Mouse (Mus musculus) kidney, postnatal 0 days (tissue): ENCODE data around the gene Poc1a. TPM values are rescaled to one million over a fixed set of nuclear protein-coding genes. Genes with fewer than 3 reads are reported as not detected.

ENCODE experiments used
- ATAC-seq: fragments of 200-750 bp; cut with Nextera tagmentation; replicated peaks from 2 replicates; pipeline ENCODE4 v1.8.0; 2017; ENCODE audit warnings: low read depth, moderate number of reproducible peaks, moderate TSS enrichment, moderate library complexity; ENCODE audit not compliant: low FRiP score
- DNase-seq: peaks from one replicate; pipeline ENCODE4 v3.0.0-alpha.2; 2016; ENCODE audit warnings: low spot score
- H3K27ac ChIP-seq: fragments of 300-500 bp; sonication (generic); 2 replicates; pipeline ENCODE4 v1.5.1; 2014; ENCODE audit warnings: mild to moderate bottlenecking
- H3K27me3 ChIP-seq: fragments of 300-500 bp; sonication (generic); 2 replicates; pipeline ENCODE4 v1.6.1; 2014; ENCODE audit warnings: low read length, mixed read lengths; ENCODE audit not compliant: insufficient read depth
- H3K36me3 ChIP-seq: fragments of 300-500 bp; sonication (generic); 2 replicates; pipeline ENCODE4 v1.6.1; 2014; ENCODE audit warnings: low read length, mixed read lengths; ENCODE audit not compliant: insufficient read depth
- H3K4me1 ChIP-seq: fragments of 300-500 bp; sonication (generic); replicated peaks from 2 replicates; pipeline ENCODE4 v1.6.1; 2014; ENCODE audit warnings: antibody characterized with exemption, low read length, mixed read lengths; ENCODE audit not compliant: insufficient read depth
- H3K4me2 ChIP-seq: fragments of 300-500 bp; sonication (generic); 2 replicates; pipeline ENCODE4 v1.6.1; 2014; ENCODE audit warnings: mild to moderate bottlenecking, low read length, moderate library complexity, mixed read lengths
- H3K4me3 ChIP-seq: fragments of 300-500 bp; sonication (generic); replicated peaks from 2 replicates; pipeline ENCODE4 v1.5.1; 2014; ENCODE audit warnings: low read depth, low read length
- H3K9ac ChIP-seq: fragments of 300-500 bp; sonication (generic); 2 replicates; pipeline ENCODE4 v1.6.1; 2014; ENCODE audit warnings: low read depth, low read length
- H3K9me3 ChIP-seq: fragments of 300-500 bp; sonication (generic); replicated peaks from 2 replicates; pipeline ENCODE4 v1.6.1; 2016; ENCODE audit warnings: low read length, inconsistent platforms, mixed read lengths
- CTCF ChIP-seq: IDR thresholded peaks from 2 replicates; pipeline ENCODE4 v1.5.1; 2016; ENCODE audit warnings: antibody characterized with exemption, low read depth, mild to moderate bottlenecking, moderate library complexity
- WGBS: fragments of 180-500 bp; shearing (Covaris S2); extraction: QIAGEN DNeasy Blood & Tissue Kit; methylation state at CpG from one replicate; pipeline ENCODE4 v1.1.7; 2014; 5-methylcytosine and 5-hydroxymethylcytosine counted together
- polyA plus RNA-seq: library from polyadenylated mRNA; unstranded; fragments of >200 nt; fragmentation: Nextera tagmentation; extraction: Ambion mirVana; gene quantifications from 2 replicates; pipeline ENCODE4 v1.2.1, GENCODE M21; 2015

Poc1a gene
- polyA plus RNA-seq, 1 experiment from 2014 or later, result 13.1 TPM

DNA sequence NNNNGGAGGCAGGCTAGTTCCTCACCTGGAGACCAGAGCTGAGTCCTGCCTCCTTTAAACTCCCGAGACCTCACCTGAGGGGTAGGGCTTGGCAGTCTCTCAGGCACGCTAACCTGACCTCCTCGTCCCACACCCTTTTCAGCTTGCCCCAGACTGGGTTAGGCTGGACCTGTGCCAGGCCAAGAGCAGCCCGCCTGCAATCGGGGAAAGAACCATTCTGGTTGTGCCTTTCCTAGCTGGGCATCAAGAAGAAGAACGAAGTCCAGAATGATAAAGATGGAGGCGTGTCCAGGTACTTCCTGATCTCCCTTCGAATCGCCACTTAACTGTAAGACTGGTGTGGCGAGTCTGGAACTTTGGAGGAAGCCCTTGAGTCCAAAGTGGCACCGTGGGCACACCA lies 31.3 kb upstream of the Poc1a start:
- WGBS, result 80% methylated on average over 11 of the region's 11 CpGs
- no peak for DNase-seq
- no peak overlapping the region for H3K4me2 ChIP-seq

DNA sequence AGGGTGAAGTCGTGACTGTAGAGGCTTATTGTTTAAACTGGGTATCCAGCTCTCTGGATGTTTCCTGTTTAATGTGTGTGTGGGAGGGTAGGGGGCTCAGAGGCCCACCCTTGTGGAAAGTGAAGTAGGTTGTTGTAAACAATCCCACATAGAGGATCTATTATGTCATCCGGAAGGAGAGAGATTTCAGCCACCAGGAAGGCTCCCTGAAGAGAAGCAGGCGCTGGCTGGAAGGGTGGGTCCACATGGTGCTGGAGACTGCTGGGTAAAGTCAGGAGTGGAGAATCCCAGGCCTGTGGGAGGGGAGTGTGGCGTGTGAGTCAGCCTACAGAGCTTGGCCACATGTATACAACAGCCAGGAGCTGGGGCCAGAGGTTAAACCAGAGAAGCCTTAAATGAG lies 30.6 kb upstream of the Poc1a start:
- no peak overlapping the region for H3K4me2 ChIP-seq

More for the DNA sequence above, 31.3 kb upstream of the Poc1a start:
- H3K9me3 ChIP-seq, result no peaks in the 10 kb centered on the region
- TF ChIP-seq CTCF, result no peak
- peaks cover 15% of the 10 kb centered on the region for H3K4me1 ChIP-seq
- no peak overlapping the region for H3K27ac ChIP-seq
- no peaks in the 10 kb centered on the region for H3K27me3 ChIP-seq
- no peak overlapping the region for H3K9ac ChIP-seq
- no peak for ATAC-seq
- no peaks in the 10 kb centered on the region for H3K36me3 ChIP-seq
- H3K4me3 ChIP-seq, result no peak overlapping the region

DNA sequence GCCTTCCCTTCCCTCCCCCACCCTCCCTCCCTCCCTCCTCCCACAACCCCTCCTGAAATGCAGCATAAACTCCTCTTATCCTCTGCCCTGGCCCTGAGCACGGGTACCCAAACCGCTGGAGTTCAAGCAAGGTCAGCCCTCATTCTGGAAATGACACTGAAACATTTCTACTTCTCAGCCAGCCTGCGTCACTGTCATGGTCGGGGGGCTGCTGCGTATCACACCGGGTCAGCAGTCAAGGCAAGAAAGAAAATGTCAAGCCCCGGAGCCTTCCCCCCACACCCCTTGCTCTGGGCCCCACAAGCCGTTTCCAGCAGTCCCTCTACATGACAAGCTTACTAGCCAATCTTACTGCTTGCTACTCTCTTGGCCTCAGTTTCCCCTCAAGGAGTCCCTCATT lies 29.8 kb upstream of the Poc1a start:
- Histone ChIP-seq H3K27ac (no peak overlapping the region), H3K9ac (no peak overlapping the region), H3K36me3 (no peaks in the 10 kb centered on the region), H3K9me3 (no peaks in the 10 kb centered on the region), H3K4me1 (peaks cover 15% of the 10 kb centered on the region), H3K27me3 (no peaks in the 10 kb centered on the region), H3K4me3 (no peak overlapping the region), H3K4me2 (no peak overlapping the region)
- no peak for DNase-seq
- WGBS, result 36% methylated on average over 8 of the region's 8 CpGs
- no peak for TF ChIP-seq CTCF
- no peak for ATAC-seq

More for the DNA sequence above, 30.6 kb upstream of the Poc1a start:
- WGBS, result 39% methylated on average over 4 of the region's 4 CpGs
- no peak overlapping the region for H3K27ac ChIP-seq
- H3K9ac ChIP-seq, result no peak overlapping the region
- no peaks in the 10 kb centered on the region for H3K9me3 ChIP-seq
- no peak for ATAC-seq
- peaks cover 15% of the 10 kb centered on the region for H3K4me1 ChIP-seq
- no peak overlapping the region for H3K4me3 ChIP-seq
- TF ChIP-seq CTCF, result no peak
- H3K36me3 ChIP-seq, result no peaks in the 10 kb centered on the region
- no peaks in the 10 kb centered on the region for H3K27me3 ChIP-seq
- peak; percentile 53 for DNase-seq

DNA sequence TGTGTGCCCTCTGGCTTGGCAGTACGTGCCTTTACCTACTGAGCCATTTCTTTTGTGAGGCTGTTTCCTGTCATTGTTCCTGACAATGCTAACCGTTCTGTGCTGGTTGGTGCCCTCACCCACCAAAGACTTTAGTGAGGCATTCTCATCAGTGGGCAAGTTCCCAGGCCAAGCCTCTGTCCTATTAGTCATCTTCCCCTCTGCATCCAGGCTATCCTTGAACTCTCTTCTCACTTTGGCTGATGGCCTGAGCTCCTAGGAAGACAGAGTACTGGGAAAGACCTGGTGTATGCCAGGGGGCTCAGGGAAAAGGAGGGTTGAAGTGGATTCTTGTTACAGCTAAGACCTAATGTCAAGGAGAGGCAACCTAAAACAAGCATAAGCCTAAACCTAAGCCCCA lies 26.9 kb upstream of the Poc1a start:
- H3K36me3 ChIP-seq, result no peaks in the 10 kb centered on the region
- 71% methylated on average over 2 of the region's 2 CpGs for WGBS
- H3K27ac ChIP-seq, result no peak overlapping the region

DNA sequence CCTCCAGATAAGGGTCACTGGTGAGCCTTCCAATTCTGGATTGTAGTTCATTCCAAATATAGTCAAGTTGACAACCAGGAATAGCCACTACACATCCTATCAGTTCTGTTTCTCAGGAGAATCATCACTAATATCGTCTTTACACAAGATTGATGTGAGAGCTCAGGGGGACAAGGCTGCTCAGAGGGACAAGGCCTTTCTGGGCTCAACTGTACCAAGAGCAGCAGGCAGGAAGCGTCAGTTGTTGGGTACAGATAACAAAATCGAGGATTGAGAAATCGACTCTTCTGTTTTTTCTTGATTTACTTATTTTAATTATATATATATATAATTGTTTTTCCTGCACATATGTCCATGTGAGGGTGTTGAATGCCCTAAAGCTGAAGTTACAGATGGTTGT lies 22.4 kb upstream of the Poc1a start:
- no peak overlapping the region for H3K4me3 ChIP-seq
- no peaks in the 10 kb centered on the region for H3K27me3 ChIP-seq
- H3K36me3 ChIP-seq, result no peaks in the 10 kb centered on the region
- no peak for ATAC-seq
- 93% methylated on average over 4 of the region's 4 CpGs for WGBS
- H3K4me1 ChIP-seq, result no peaks in the 10 kb centered on the region
- no peak for TF ChIP-seq CTCF
- DNase-seq, result no peak
- H3K27ac ChIP-seq, result no peak overlapping the region
- no peak overlapping the region for H3K4me2 ChIP-seq
- H3K9me3 ChIP-seq, result no peaks in the 10 kb centered on the region
- no peak overlapping the region for H3K9ac ChIP-seq

More for the DNA sequence above, 26.9 kb upstream of the Poc1a start:
- ATAC-seq, result no peak
- no peak for TF ChIP-seq CTCF
- Histone ChIP-seq H3K4me3 (no peak overlapping the region), H3K4me1 (no peaks in the 10 kb centered on the region), H3K4me2 (no peak overlapping the region), H3K9me3 (no peaks in the 10 kb centered on the region), H3K27me3 (no peaks in the 10 kb centered on the region), H3K9ac (no peak overlapping the region)
- no peak for DNase-seq

DNA sequence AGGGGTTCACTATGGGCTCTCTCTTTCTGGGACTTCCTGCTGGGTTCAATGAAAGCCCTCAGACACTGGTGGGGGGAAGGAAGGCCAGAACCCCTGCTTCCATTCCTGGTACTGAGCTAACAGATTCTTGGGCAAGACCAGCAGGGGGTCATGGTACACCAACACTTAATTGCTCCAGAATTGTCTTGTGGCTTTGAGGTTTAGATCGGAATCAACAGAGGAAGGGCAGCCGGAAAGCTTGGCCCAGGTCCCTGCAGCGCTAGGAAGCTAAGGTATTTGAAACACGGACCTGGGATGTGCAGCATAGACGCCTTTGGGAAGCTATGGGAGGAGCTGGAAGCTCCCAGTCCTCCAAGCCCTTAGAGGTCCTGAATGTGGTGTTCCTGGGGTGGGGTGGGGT lies 21.9 kb upstream of the Poc1a start:
- H3K27ac ChIP-seq, result no peak overlapping the region
- WGBS, result 71% methylated on average over 5 of the region's 5 CpGs
- no peak overlapping the region for H3K4me2 ChIP-seq
- H3K9me3 ChIP-seq, result no peaks in the 10 kb centered on the region
- H3K4me1 ChIP-seq, result no peaks in the 10 kb centered on the region
- H3K9ac ChIP-seq, result no peak overlapping the region
- DNase-seq (no peak), ATAC-seq (no peak)
- TF ChIP-seq CTCF, result no peak
- H3K4me3 ChIP-seq, result no peak overlapping the region
- no peaks in the 10 kb centered on the region for H3K27me3 ChIP-seq
- H3K36me3 ChIP-seq, result no peaks in the 10 kb centered on the region

DNA sequence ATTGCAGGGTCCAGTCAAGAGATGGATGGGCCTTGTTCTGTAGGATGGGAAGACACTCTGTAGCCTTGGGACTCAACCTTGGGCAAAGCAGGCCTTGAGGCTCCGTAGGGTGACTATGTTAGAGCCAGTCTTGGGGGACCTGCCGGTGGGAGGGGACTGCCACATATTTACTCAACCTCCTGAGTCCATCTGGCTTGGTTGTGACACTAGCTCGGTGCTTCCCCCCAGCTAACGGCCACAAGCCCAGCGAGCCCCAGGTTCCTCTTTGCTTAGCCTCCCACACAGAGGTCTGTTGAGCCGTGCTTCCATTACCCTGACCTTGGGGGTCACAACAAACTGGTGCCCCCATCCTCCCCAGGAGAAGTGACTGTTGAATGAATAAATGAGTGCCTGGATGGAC lies 19.8 kb upstream of the Poc1a start:
- ATAC-seq (no peak), DNase-seq (no peak)
- no peak for TF ChIP-seq CTCF
- Histone ChIP-seq H3K27me3 (no peaks in the 10 kb centered on the region), H3K9me3 (no peaks in the 10 kb centered on the region), H3K4me2 (no peak overlapping the region), H3K9ac (no peak overlapping the region), H3K4me3 (no peak overlapping the region), H3K4me1 (no peaks in the 10 kb centered on the region), H3K27ac (no peak overlapping the region), H3K36me3 (no peaks in the 10 kb centered on the region)
- WGBS, result 70% methylated on average over 6 of the region's 6 CpGs
